Mouse (Mus musculus): ENCODE measurements at regions not wholly inside any gene's neighbourhood (a gene's known extent, or its start where the extent isn't known, plus 50 kb on each side); places are given as distances from the start of the nearest gene placed in this dataset.

DNA sequence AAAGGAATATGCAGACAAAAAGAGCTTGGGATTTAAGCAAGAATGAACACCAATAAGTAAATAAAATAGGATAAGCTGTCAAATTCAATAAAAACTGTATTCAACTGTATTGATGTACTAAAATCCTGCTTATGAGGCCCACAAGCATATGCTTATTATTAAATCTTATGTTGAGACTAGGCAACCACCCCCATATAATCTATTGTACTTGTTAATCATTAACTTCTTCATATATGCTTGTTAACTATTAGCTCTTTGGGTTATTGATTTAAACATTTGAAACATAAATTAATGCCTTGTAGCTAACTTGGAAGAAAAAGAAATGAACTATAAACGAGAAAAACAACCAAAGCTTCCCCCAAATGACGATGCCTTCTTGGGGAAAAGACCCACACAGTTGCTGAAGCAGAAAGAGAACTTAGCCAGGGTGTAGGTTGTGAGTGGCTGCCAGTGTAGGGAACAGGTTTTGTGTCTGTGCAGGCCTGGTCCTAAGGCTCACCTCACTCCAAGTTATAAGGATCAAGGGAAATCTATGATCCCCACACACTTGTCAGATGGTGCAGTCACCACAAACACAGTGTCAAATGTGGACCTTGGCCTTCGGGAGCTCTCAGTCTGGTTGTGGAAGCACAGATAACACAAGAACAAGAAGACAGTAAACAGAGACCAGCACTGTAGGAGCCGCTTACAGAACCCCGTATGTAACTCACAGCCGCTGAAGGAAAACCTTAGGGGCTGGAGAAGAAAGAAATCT lies 71.8 kb upstream of the Cited2 start:
- no peak for TF ChIP-seq GATA1 (IDR thresholded peaks at IDR 0.05; ENCODE audit: borderline replicate concordance, low read length)
- TF ChIP-seq FLI1 (IDR thresholded peaks at IDR 0.05; ENCODE audit: low read length): no peak

Data from megakaryocyte, embryonic 14.5 days (primary cell).